Mouse (Mus musculus): Measurements from ENCODE around the gene Pkp4. TPM values are rescaled to one million over a fixed set of nuclear protein-coding genes. Genes with fewer than 3 reads are reported as not detected.
A peak's percentile ranks its signal among the peaks of the same experiment; 100 is the strongest.

Gene Pkp4
- polyA plus RNA-seq, 1 experiment from 2014 or later: 25.1 TPM

GRCm38 (mm10) chr2:59313293-59313692, 152.6 kb downstream of the Pkp4 start:
- peaks cover 36% of the 10 kb centered on the region for H3K36me3 ChIP-seq
- H3K4me1 ChIP-seq: 0 out of 2 replicates have a peak, but pooled peaks cover 6% of the 10 kb centered on the region
- WGBS: 61% methylated on average over 6 of the region's 6 CpGs
- H3K9me3 ChIP-seq: peaks cover under 1% of the 10 kb centered on the region
- no peak overlapping the region for H3K4me3 ChIP-seq
- no peak overlapping the region for H3K27ac ChIP-seq
- ATAC-seq (ENCODE audit: insufficient number of reproducible peaks, insufficient read depth, low FRiP score, low TSS enrichment): no peak
- no peak overlapping the region for H3K9ac ChIP-seq
- H3K4me2 ChIP-seq (replicated peaks): no peak overlapping the region
- H3K27me3 ChIP-seq: no peaks in the 10 kb centered on the region

GRCm38 (mm10) chr2:59318631-59319030, 158.0 kb downstream of the Pkp4 start:
- Histone ChIP-seq H3K4me1 (0 out of 2 replicates have a peak, but pooled peaks cover under 1% of the 10 kb centered on the region), H3K4me2 (replicated peaks) (no peak overlapping the region), H3K27me3 (no peaks in the 10 kb centered on the region), H3K9ac (no peak overlapping the region), H3K36me3 (peaks cover 46% of the 10 kb centered on the region), H3K9me3 (peaks cover 11% of the 10 kb centered on the region), H3K27ac (no peak overlapping the region), H3K4me3 (no peak overlapping the region)
- no peak for ATAC-seq (ENCODE audit: insufficient number of reproducible peaks, insufficient read depth, low FRiP score, low TSS enrichment)
- WGBS: 97% methylated on average over 1 of the region's 1 CpGs

- 95% methylated on average over 5 of the region's 5 CpGs for WGBS
- Histone ChIP-seq H3K27me3 (no peaks in the 10 kb centered on the region), H3K36me3 (peaks cover 7% of the 10 kb centered on the region), H3K4me3 (no peak overlapping the region), H3K4me1 (no peaks in the 10 kb centered on the region), H3K9me3 (no peaks in the 10 kb centered on the region), H3K27ac (no peak overlapping the region), H3K4me2 (replicated peaks) (no peak overlapping the region), H3K9ac (no peak overlapping the region)
- no peak for ATAC-seq (ENCODE audit: insufficient number of reproducible peaks, insufficient read depth, low FRiP score, low TSS enrichment)
These were observed 167.3 kb downstream of the Pkp4 start for GRCm38 (mm10) chr2:59327946-59328345.

- Histone ChIP-seq H3K9ac (no peak overlapping the region), H3K4me2 (replicated peaks) (no peak overlapping the region), H3K4me3 (no peak overlapping the region), H3K36me3 (peaks cover 9% of the 10 kb centered on the region), H3K27ac (no peak overlapping the region), H3K9me3 (no peaks in the 10 kb centered on the region), H3K4me1 (no peaks in the 10 kb centered on the region), H3K27me3 (no peaks in the 10 kb centered on the region)
- WGBS: 90% methylated on average over 9 of the region's 9 CpGs
- no peak for ATAC-seq (ENCODE audit: insufficient number of reproducible peaks, insufficient read depth, low FRiP score, low TSS enrichment)
These were observed 170.4 kb downstream of the Pkp4 start for GRCm38 (mm10) chr2:59331093-59331492.

GRCm38 (mm10) chr2:59332523-59332922, 171.9 kb downstream of the Pkp4 start:
- Histone ChIP-seq H3K4me2 (replicated peaks) (no peak overlapping the region), H3K4me3 (no peak overlapping the region), H3K4me1 (no peaks in the 10 kb centered on the region), H3K27ac (no peak overlapping the region), H3K9me3 (no peaks in the 10 kb centered on the region), H3K9ac (no peak overlapping the region), H3K27me3 (no peaks in the 10 kb centered on the region), H3K36me3 (peaks cover 11% of the 10 kb centered on the region)
- ATAC-seq (ENCODE audit: insufficient number of reproducible peaks, insufficient read depth, low FRiP score, low TSS enrichment): no peak
- WGBS: 90% methylated on average over 4 of the region's 4 CpGs

- no peak overlapping the region for H3K27ac ChIP-seq
- no peak overlapping the region for H3K4me3 ChIP-seq
- H3K4me1 ChIP-seq: peaks cover 6% of the 10 kb centered on the region; the same call in 1 of the 2 replicates
- no peak overlapping the region for H3K4me2 ChIP-seq (replicated peaks)
- no peaks in the 10 kb centered on the region for H3K9me3 ChIP-seq
- 36% methylated on average over 11 of the region's 11 CpGs for WGBS
- ATAC-seq (ENCODE audit: insufficient number of reproducible peaks, insufficient read depth, low FRiP score, low TSS enrichment): peak; percentile 62; the same call in 1 of the 2 replicates
- peaks cover 37% of the 10 kb centered on the region for H3K36me3 ChIP-seq
- no peak overlapping the region for H3K9ac ChIP-seq
- H3K27me3 ChIP-seq: no peaks in the 10 kb centered on the region
These were observed 177.9 kb downstream of the Pkp4 start for GRCm38 (mm10) chr2:59338501-59338900.

GRCm38 (mm10) chr2:59338926-59339325, 178.3 kb downstream of the Pkp4 start:
- H3K27me3 ChIP-seq: no peaks in the 10 kb centered on the region
- no peak overlapping the region for H3K27ac ChIP-seq
- no peak overlapping the region for H3K9ac ChIP-seq
- no peak overlapping the region for H3K4me2 ChIP-seq (replicated peaks)
- H3K4me1 ChIP-seq: peaks cover 6% of the 10 kb centered on the region; the same call in 1 of the 2 replicates
- 81% methylated on average over 8 of the region's 8 CpGs for WGBS
- no peak overlapping the region for H3K4me3 ChIP-seq
- H3K36me3 ChIP-seq: peaks cover 41% of the 10 kb centered on the region
- ATAC-seq (ENCODE audit: insufficient number of reproducible peaks, insufficient read depth, low FRiP score, low TSS enrichment): no peak
- H3K9me3 ChIP-seq: no peaks in the 10 kb centered on the region

- H3K4me3 ChIP-seq: no peak overlapping the region
- H3K36me3 ChIP-seq: peaks cover 47% of the 10 kb centered on the region
- H3K9ac ChIP-seq: no peak overlapping the region
- no peak for ATAC-seq (ENCODE audit: insufficient number of reproducible peaks, insufficient read depth, low FRiP score, low TSS enrichment)
- no peak overlapping the region for H3K27ac ChIP-seq
- no peak overlapping the region for H3K4me2 ChIP-seq (replicated peaks)
- no peaks in the 10 kb centered on the region for H3K27me3 ChIP-seq
- H3K9me3 ChIP-seq: no peaks in the 10 kb centered on the region
- 83% methylated on average over 5 of the region's 5 CpGs for WGBS
- H3K4me1 ChIP-seq: peaks cover 6% of the 10 kb centered on the region; the same call in 1 of the 2 replicates
These were observed 179.3 kb downstream of the Pkp4 start for GRCm38 (mm10) chr2:59339776-59340539.

GRCm38 (mm10) chr2:59340878-59341277, 180.2 kb downstream of the Pkp4 start:
- Histone ChIP-seq H3K4me1 (peaks cover 6% of the 10 kb centered on the region; the same call in 1 of the 2 replicates), H3K27me3 (no peaks in the 10 kb centered on the region), H3K36me3 (peaks cover 50% of the 10 kb centered on the region), H3K9me3 (no peaks in the 10 kb centered on the region), H3K27ac (no peak overlapping the region), H3K9ac (no peak overlapping the region), H3K4me3 (no peak overlapping the region), H3K4me2 (replicated peaks) (no peak overlapping the region)
- WGBS: 96% methylated on average over 1 of the region's 1 CpGs
- no peak for ATAC-seq (ENCODE audit: insufficient number of reproducible peaks, insufficient read depth, low FRiP score, low TSS enrichment)

GRCm38 (mm10) chr2:59342591-59343210, 182.1 kb downstream of the Pkp4 start:
- H3K9me3 ChIP-seq: no peaks in the 10 kb centered on the region
- ATAC-seq (ENCODE audit: insufficient number of reproducible peaks, insufficient read depth, low FRiP score, low TSS enrichment): no peak
- H3K4me1 ChIP-seq: peaks cover 10% of the 10 kb centered on the region
- WGBS: 88% methylated on average over 6 of the region's 6 CpGs
- no peak overlapping the region for H3K4me3 ChIP-seq
- no peaks in the 10 kb centered on the region for H3K27me3 ChIP-seq
- H3K4me2 ChIP-seq (replicated peaks): no peak overlapping the region
- H3K36me3 ChIP-seq: peaks cover 53% of the 10 kb centered on the region
- no peak overlapping the region for H3K27ac ChIP-seq
- H3K9ac ChIP-seq: no peak overlapping the region

GRCm38 (mm10) chr2:59343834-59344233, 183.2 kb downstream of the Pkp4 start:
- Histone ChIP-seq H3K27ac (no peak overlapping the region), H3K36me3 (peaks cover 54% of the 10 kb centered on the region)

GRCm38 (mm10) chr2:59344699-59345098, 184.0 kb downstream of the Pkp4 start:
- no peaks in the 10 kb centered on the region for H3K9me3 ChIP-seq
- H3K27me3 ChIP-seq: no peaks in the 10 kb centered on the region
- H3K4me2 ChIP-seq (replicated peaks): no peak overlapping the region
- H3K27ac ChIP-seq: no peak overlapping the region
- ATAC-seq (ENCODE audit: insufficient number of reproducible peaks, insufficient read depth, low FRiP score, low TSS enrichment): no peak
- no peak overlapping the region for H3K4me3 ChIP-seq
- H3K36me3 ChIP-seq: peaks cover 52% of the 10 kb centered on the region
- H3K9ac ChIP-seq: no peak overlapping the region
- peaks cover 4% of the 10 kb centered on the region; the same call in 1 of the 2 replicates for H3K4me1 ChIP-seq
- WGBS: 95% methylated on average over 13 of the region's 13 CpGs

More at GRCm38 (mm10) chr2:59343834-59344233, 183.2 kb downstream of the Pkp4 start:
- no peaks in the 10 kb centered on the region for H3K27me3 ChIP-seq
- WGBS: 89% methylated on average over 11 of the region's 11 CpGs
- H3K9ac ChIP-seq: no peak overlapping the region
- H3K4me3 ChIP-seq: no peak overlapping the region
- no peak for ATAC-seq (ENCODE audit: insufficient number of reproducible peaks, insufficient read depth, low FRiP score, low TSS enrichment)
- peaks cover 4% of the 10 kb centered on the region; the same call in 1 of the 2 replicates for H3K4me1 ChIP-seq
- no peak overlapping the region for H3K4me2 ChIP-seq (replicated peaks)
- H3K9me3 ChIP-seq: no peaks in the 10 kb centered on the region

Data from embryonic facial prominence, embryonic 12.5 days (tissue).